Mouse (Mus musculus) ES-E14 (cell line): ENCODE results near the gene Majin.

ENCODE experiments used
- CHD2 ChIP-seq: IDR thresholded peaks from 2 replicates; pipeline ENCODE4 v1.6.1; 2014; ENCODE audit warnings: mild to moderate bottlenecking, low read depth, low read length, inconsistent platforms
- ZC3H11A ChIP-seq: IDR thresholded peaks from 2 replicates; pipeline ENCODE4 v1.6.1; 2012; ENCODE audit warnings: low read depth, mild to moderate bottlenecking, inconsistent platforms, low read length, borderline replicate concordance
- ZNF384 ChIP-seq: IDR thresholded peaks from 2 replicates; pipeline ENCODE4 v1.6.1; 2012; ENCODE audit warnings: low read depth, low read length, inconsistent platforms

GRCm38 (mm10) chr19:6163872-6164547 is 20.2 kb upstream of the Majin start:
- TF ChIP-seq ZC3H11A, result no peak
- no peak for TF ChIP-seq CHD2
- no peak for TF ChIP-seq ZNF384
